Mouse (Mus musculus) ES-E14 (cell line): ENCODE data around the gene Matn1.

Experiments used
- CHD2 ChIP-seq: IDR thresholded peaks from 2 replicates; pipeline ENCODE4 v1.6.1; 2014; ENCODE audit warnings: mild to moderate bottlenecking, low read depth, low read length, inconsistent platforms
- HCFC1 ChIP-seq: IDR thresholded peaks from 2 replicates; pipeline ENCODE4 v1.6.1; 2012; ENCODE audit warnings: low read length, inconsistent platforms, borderline replicate concordance; ENCODE audit not compliant: insufficient read depth
- ZC3H11A ChIP-seq: IDR thresholded peaks from 2 replicates; pipeline ENCODE4 v1.6.1; 2012; ENCODE audit warnings: low read depth, mild to moderate bottlenecking, inconsistent platforms, low read length, borderline replicate concordance
- ZNF384 ChIP-seq: IDR thresholded peaks from 2 replicates; pipeline ENCODE4 v1.6.1; 2012; ENCODE audit warnings: low read depth, low read length, inconsistent platforms

DNA sequence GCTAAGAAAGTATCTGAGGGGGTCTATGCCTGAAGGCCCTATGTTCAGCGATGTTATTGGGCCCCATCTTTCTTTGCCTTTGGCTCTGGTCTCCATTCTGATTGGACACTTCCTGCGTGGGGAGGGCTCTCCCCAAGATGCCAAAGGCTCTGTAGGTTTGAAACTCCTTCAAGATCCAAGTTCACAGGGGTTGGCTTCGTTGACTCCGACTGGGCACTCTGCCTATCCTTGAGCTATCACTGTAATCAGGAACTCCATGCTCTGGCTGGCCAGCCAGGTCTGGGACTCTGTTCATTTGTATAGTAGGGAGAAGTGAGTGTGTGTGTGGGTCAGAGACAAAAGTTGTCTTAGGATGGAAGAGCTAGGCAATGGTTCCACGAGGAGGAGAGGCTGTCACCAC, 14.6 kb downstream of the Matn1 start:
- TF ChIP-seq CHD2: no peak
- no peak for TF ChIP-seq HCFC1
- no peak for TF ChIP-seq ZNF384
- TF ChIP-seq ZC3H11A: no peak
